Mouse (Mus musculus) spleen, adult 2 months (tissue): Measurements from ENCODE around the gene Adgrl3. TPM values are rescaled to one million over a fixed set of nuclear protein-coding genes. Genes with fewer than 3 reads are reported as not detected.

Experiments used
- DNase-seq, 2 experiments: peaks; one replicate each; pipeline versions ENCODE4 v3.0.0 to v3.0.0-alpha.2; 2012 to 2021; ENCODE audit warnings: low spot score in 2 of 2, low read depth in 1 of 2
- H3K27ac ChIP-seq: fragments of 200-500 bp; 2 replicates; pipeline ENCODE4 v1.5.1; 2012; ENCODE audit warnings: low read length, inconsistent platforms; ENCODE audit not compliant: insufficient read depth
- H3K27me3 ChIP-seq: fragments of 200-500 bp; 2 replicates; pipeline ENCODE4 v1.6.1; 2012; ENCODE audit warnings: mild to moderate bottlenecking, moderate library complexity, low read length, inconsistent platforms; ENCODE audit not compliant: control insufficient read depth, insufficient read depth
- H3K36me3 ChIP-seq: fragments of 200-500 bp; 2 replicates; pipeline ENCODE4 v1.6.1; 2012; ENCODE audit warnings: mild to moderate bottlenecking, low read length, inconsistent platforms; ENCODE audit not compliant: control insufficient read depth, insufficient read depth
- H3K4me1 ChIP-seq: fragments of 200-500 bp; 2 replicates; pipeline ENCODE4 v1.6.1; 2011; ENCODE audit warnings: inconsistent platforms; ENCODE audit not compliant: control insufficient read depth, insufficient read depth, insufficient read length
- H3K4me3 ChIP-seq: fragments of 200-500 bp; 2 replicates; pipeline ENCODE4 v1.5.1; 2011; ENCODE audit warnings: mild to moderate bottlenecking, inconsistent platforms; ENCODE audit not compliant: insufficient read depth, insufficient read length; ENCODE audit errors: extremely low read depth
- CTCF ChIP-seq: fragments of 200-500 bp; IDR thresholded peaks from 2 replicates; pipeline ENCODE4 v1.5.1; 2011; ENCODE audit warnings: mild to moderate bottlenecking, inconsistent platforms; ENCODE audit not compliant: insufficient read depth, insufficient read length, insufficient replicate concordance; ENCODE audit errors: extremely low read depth
- POLR2A ChIP-seq: fragments of 200-500 bp; IDR thresholded peaks from 2 replicates; pipeline ENCODE4 v1.6.1; 2011; ENCODE audit warnings: low read depth, low read length, inconsistent platforms
- WGBS: fragments of 180-500 bp; shearing (Covaris S2); methylation state at CpG from one replicate; pipeline ENCODE4 v1.1.7; 2018; 5-methylcytosine and 5-hydroxymethylcytosine counted together
- polyA plus RNA-seq: library from polyadenylated mRNA; depleted of rRNA; stranded (reverse); fragments of >200 nt; gene quantifications from 2 replicates; pipeline ENCODE4 v1.2.3, GENCODE M21; 2012

Adgrl3 gene
- polyA plus RNA-seq, 1 experiment: 2.5 TPM

DNA sequence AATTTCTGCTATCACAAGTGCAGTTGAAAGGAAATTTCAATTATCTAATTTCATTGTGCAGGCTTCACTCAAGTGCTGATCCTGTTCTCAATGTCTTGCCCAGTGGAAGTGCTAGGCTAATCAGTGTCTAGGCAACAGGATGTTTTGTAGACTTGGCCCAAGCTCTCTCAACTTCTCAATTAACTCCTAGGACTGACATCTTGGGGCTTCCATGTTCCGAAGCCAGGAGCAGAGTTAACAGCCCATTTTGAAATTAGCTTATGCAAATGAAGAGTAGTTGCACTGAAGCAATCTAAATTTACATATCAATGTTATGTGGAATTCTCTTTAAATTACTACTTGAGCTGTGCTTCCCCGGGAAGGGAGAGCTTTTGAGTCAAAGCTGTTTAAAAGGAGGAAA, 339.6 kb downstream of the Adgrl3 start:
- WGBS: 74% methylated on average over 2 of the region's 2 CpGs
- Histone ChIP-seq H3K4me1 (no peaks in the 10 kb centered on the region), H3K36me3 (no peaks in the 10 kb centered on the region), H3K27ac (no peak overlapping the region), H3K27me3 (no peaks in the 10 kb centered on the region), H3K4me3 (no peak overlapping the region)
- TF ChIP-seq POLR2A: no peak
- TF ChIP-seq CTCF: no peak
- DNase-seq: no peak

DNA sequence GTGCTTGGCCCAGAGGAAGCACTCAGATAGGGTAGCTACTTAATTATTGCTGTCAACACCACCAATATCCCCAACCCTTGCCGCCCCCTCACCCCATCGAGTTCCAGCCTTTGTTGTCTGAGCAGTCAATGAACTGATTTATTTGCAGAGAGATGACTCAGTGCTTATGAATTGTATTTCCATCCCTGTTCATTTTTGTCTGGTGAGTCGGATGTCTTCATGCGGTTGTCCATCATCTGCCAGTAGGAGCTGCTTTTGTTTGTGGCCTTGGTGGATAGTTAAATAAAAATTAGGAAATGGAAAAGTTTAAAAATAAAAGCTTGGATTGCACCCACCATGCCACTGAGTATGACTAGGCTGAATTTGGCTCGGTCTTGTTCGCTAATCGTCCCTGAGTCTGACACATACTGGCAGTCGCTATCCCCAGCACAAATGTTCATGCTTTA, 344.3 kb downstream of the Adgrl3 start:
- Histone ChIP-seq H3K27me3 (no peaks in the 10 kb centered on the region), H3K36me3 (no peaks in the 10 kb centered on the region), H3K4me3 (no peak overlapping the region), H3K4me1 (no peaks in the 10 kb centered on the region), H3K27ac (no peak overlapping the region)
- no peak for TF ChIP-seq CTCF
- TF ChIP-seq POLR2A: no peak
- no peak for DNase-seq
- 87% methylated on average over 8 of the region's 8 CpGs for WGBS

DNA sequence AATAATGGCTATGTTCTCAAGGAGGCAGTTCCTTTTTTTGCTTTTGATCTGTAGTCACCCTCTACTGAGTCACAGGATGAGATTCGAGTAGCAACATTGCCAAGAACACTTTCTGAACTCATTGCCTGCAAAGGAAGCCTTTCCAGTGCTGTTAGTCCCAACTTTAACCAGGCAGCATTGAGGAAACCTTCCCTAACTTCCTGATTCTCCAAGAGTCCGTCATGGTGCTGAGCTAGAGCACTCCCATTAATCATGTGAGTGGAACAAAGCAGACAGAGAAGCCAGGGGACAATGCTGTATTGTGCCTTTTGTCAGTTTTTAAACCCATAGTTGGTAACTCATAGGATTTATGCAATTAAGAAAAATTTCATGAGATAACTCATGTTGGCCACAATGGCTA, 345.3 kb downstream of the Adgrl3 start:
- Histone ChIP-seq H3K27me3 (no peaks in the 10 kb centered on the region), H3K4me1 (no peaks in the 10 kb centered on the region), H3K4me3 (no peak overlapping the region), H3K27ac (no peak overlapping the region), H3K36me3 (no peaks in the 10 kb centered on the region)
- no peak for TF ChIP-seq CTCF
- TF ChIP-seq POLR2A: no peak
- 43% methylated on average over 2 of the region's 2 CpGs for WGBS
- no peak for DNase-seq

DNA sequence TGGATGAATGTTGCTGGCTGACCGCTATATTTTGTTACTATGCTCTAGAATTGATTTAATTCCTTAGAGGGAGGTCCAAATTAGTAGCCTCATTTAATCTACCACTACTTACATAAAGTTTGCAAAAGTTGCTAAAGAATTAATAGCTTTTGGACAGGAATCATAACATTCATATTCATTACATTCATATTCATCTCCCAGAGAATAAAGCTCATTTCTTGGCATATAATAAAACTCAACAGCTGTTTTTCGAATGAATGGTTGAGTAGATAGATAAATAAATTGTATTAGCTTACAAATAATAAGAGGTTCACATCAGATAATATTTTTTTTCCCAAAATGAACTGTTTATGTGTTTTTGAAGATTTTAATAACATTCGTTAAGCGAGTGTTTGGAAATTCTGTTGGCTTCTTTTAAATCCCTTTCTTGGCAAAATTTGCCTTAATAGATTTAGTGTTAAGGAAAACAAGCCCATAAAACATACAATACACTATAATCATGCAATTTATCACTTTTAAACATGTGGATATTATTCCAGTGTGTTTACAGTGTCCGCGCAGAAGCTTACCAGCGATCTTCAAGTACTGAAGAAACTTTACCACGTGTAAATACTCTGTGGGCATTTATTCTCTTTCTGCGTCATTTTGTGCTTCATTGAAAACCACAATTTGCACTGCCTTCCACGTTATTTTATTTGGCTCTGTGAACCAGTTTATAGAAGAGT, 350.4 kb downstream of the Adgrl3 start:
- TF ChIP-seq POLR2A: no peak
- no peak for TF ChIP-seq CTCF
- Histone ChIP-seq H3K36me3 (no peaks in the 10 kb centered on the region), H3K4me1 (no peaks in the 10 kb centered on the region), H3K27ac (no peak overlapping the region), H3K4me3 (no peak overlapping the region), H3K27me3 (no peaks in the 10 kb centered on the region)
- DNase-seq: no peak
- WGBS: 83% methylated on average over 10 of the region's 10 CpGs

DNA sequence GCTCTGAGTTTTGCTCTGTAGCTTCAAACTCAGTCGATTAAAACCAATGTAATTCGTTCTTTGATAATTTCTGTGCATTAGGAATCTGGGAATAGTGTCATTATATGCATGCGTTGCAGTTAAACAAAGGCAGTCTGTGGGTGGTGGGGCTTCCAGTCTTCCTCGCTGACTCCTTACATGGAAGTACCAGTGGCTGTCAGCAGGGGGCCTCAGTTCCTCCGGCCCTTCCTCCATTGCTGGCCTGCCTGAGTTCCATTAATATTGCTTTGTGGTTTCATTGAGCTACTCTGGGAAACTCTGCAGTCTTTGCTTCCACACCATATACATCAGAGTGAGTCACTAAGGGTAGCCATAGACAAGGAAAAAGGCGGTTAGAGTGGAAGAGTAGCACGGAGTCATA, 356.1 kb downstream of the Adgrl3 start:
- Histone ChIP-seq H3K4me3 (no peak overlapping the region), H3K27ac (no peak overlapping the region), H3K4me1 (no peaks in the 10 kb centered on the region), H3K36me3 (no peaks in the 10 kb centered on the region), H3K27me3 (no peaks in the 10 kb centered on the region)
- no peak for DNase-seq
- WGBS: 88% methylated on average over 7 of the region's 7 CpGs
- TF ChIP-seq POLR2A (no peak), CTCF (no peak)

DNA sequence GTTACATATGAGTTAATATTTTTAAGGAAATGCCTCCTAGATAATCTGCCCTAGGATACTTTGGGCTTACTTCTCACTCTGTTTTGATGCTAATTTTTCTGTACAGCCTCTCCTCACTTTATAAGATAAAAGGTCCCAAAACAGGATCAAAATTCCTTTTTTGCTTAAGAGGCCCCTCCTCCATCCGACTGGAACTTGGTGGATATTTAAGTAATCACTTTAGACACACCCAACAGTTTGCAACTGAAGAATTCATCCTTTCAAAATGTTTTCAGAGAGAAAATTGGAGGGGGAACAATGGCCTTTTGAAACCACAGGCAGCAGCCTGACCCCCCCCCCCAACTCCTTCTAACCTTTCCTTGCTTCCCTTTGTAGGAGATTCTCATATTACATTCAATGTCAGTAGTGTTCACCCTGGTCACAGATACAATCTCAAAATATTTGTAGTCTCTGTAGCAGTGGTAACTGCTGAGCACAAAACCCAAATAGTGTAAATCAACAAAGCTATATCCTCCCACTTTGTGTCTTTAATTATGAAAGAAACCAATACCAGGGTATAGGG, 385.7 kb downstream of the Adgrl3 start:
- DNase-seq: no peak
- H3K4me1 ChIP-seq: no peaks in the 10 kb centered on the region
- no peaks in the 10 kb centered on the region for H3K27me3 ChIP-seq
- H3K27ac ChIP-seq: no peak overlapping the region
- H3K36me3 ChIP-seq: no peaks in the 10 kb centered on the region
- TF ChIP-seq CTCF (no peak), POLR2A (no peak)
- H3K4me3 ChIP-seq: no peak overlapping the region
- WGBS: 66% methylated on average over 1 of the region's 1 CpGs

DNA sequence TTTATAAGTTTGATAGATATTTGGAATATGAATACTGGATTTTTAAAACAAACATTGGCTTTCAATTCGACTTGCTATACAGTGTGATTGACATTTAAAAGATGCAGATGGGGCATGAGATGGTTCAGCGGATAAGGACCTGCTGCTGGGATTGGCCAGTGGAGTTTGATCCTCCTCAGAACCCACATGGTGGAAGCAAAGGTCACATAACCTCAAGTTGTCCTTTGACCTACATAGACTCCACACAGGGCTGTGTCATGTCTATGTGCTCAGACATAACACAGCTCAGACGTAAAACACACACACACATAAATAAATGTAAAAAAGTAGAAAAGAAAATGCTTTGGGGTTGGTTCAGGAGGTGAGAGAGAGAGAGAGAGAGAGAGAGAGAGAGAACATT, 397.4 kb downstream of the Adgrl3 start:
- Histone ChIP-seq H3K4me3 (no peak overlapping the region), H3K4me1 (no peaks in the 10 kb centered on the region), H3K36me3 (no peaks in the 10 kb centered on the region), H3K27ac (no peak overlapping the region), H3K27me3 (no peaks in the 10 kb centered on the region)
- no peak for DNase-seq
- WGBS: 77% methylated on average over 3 of the region's 3 CpGs
- TF ChIP-seq POLR2A (no peak), CTCF (no peak)
